Mouse (Mus musculus): Measurements from ENCODE around the gene Hdac9.

- TF ChIP-seq CTCF (IDR thresholded peaks at IDR 0.05; ENCODE audit: low read depth, low read length) (no peak), POLR2A (IDR thresholded peaks at IDR 0.05; ENCODE audit: borderline replicate concordance, low read depth, low read length) (no peak)
Observed at GRCm38 (mm10) chr12:34594167-34594793, 322.6 kb downstream of the Hdac9 start.

All from bone marrow macrophage, adult 2 months (primary cell).